Mouse (Mus musculus) liver, embryonic 14.5 days (tissue): ENCODE measurements around the gene Exo5. TPM values are rescaled to one million over a fixed set of nuclear protein-coding genes. Genes with fewer than 3 reads are reported as not detected.
A peak's percentile ranks its signal among the peaks of the same experiment; 100 is the strongest.

Experiments
- ATAC-seq: fragments of 200-750 bp; cut with Nextera tagmentation; 2 replicates; pipeline ENCODE4 v1.8.0; 2017; ENCODE audit warnings: moderate number of reproducible peaks, mild to moderate bottlenecking, moderate library complexity; ENCODE audit not compliant: insufficient read depth
- DNase-seq, 3 experiments: peaks; one replicate each; pipeline ENCODE4 v3.0.0-alpha.2; 2012 to 2013; ENCODE audit warnings: low read depth in 3 of 3, low spot score in 3 of 3
- H3K27ac ChIP-seq: fragments of 300-500 bp; sonication (generic); 2 replicates; pipeline ENCODE4 v1.5.1; 2014; ENCODE audit warnings: moderate library complexity, mild to moderate bottlenecking, control low read depth, inconsistent platforms
- H3K27me3 ChIP-seq: fragments of 300-500 bp; sonication (generic); 2 replicates; pipeline ENCODE4 v1.6.1; 2014; ENCODE audit warnings: mild to moderate bottlenecking, low read length, moderate library complexity; ENCODE audit not compliant: control insufficient read depth, insufficient read depth
- H3K36me3 ChIP-seq: fragments of 300-500 bp; sonication (generic); replicated peaks from 2 replicates; pipeline ENCODE4 v1.6.1; 2014; ENCODE audit warnings: low read depth; ENCODE audit not compliant: control insufficient read depth, insufficient read depth
- H3K4me1 ChIP-seq, 2 experiments: fragments of 200-500 bp in 1 of 2; fragments of 300-500 bp in 1 of 2; sonication (generic) in 1 of 2; replicated peaks; 2 replicates each; pipeline ENCODE4 v1.6.1; 2012 to 2014; ENCODE audit warnings: antibody characterized with exemption in 1 of 2, inconsistent platforms in 1 of 2, low read length in 1 of 2; ENCODE audit not compliant: control insufficient read depth in 2 of 2, insufficient read depth in 2 of 2
- H3K4me2 ChIP-seq: fragments of 300-500 bp; sonication (generic); 2 replicates; pipeline ENCODE4 v1.6.1; 2014; ENCODE audit warnings: low read depth, mild to moderate bottlenecking, control low read depth, moderate library complexity
- H3K4me3 ChIP-seq, 2 experiments: fragments of 200-500 bp in 1 of 2; fragments of 300-500 bp in 1 of 2; sonication (generic) in 1 of 2; 2 replicates each; pipeline ENCODE4 v1.5.1; 2012 to 2014; ENCODE audit warnings: low read depth in 2 of 2, low read length in 2 of 2, mild to moderate bottlenecking in 2 of 2, control low read depth in 1 of 2, inconsistent platforms in 1 of 2, moderate library complexity in 1 of 2; ENCODE audit not compliant: insufficient read depth in 1 of 2
- H3K9ac ChIP-seq: fragments of 300-500 bp; sonication (generic); replicated peaks from 2 replicates; pipeline ENCODE4 v1.6.1; 2014; ENCODE audit warnings: mild to moderate bottlenecking, control low read depth, moderate library complexity
- H3K9me3 ChIP-seq: fragments of 300-500 bp; sonication (generic); 2 replicates; pipeline ENCODE4 v1.6.1; 2016; ENCODE audit warnings: low read length, mixed read lengths; ENCODE audit not compliant: control insufficient read depth
- CTCF ChIP-seq: IDR thresholded peaks from 2 replicates; pipeline ENCODE4 v1.5.1; 2016; ENCODE audit warnings: antibody characterized with exemption, low read depth, control low read depth
- EP300 ChIP-seq: IDR thresholded peaks from 2 replicates; pipeline ENCODE4 v1.6.1; 2016; ENCODE audit warnings: antibody characterized with exemption, low read depth
- WGBS: fragments of 180-500 bp; shearing (Covaris S2); extraction: QIAGEN DNeasy Blood & Tissue Kit; methylation state at CpG from one replicate; pipeline ENCODE4 v1.1.7; 2014; ENCODE audit not compliant: insufficient replicate concordance; 5-methylcytosine and 5-hydroxymethylcytosine counted together
- polyA plus RNA-seq, 2 experiments: library from polyadenylated mRNA; depleted of rRNA in 1 of 2; stranded (reverse) in 1 of 2; unstranded in 1 of 2; fragments of >200 nt; fragmentation: Nextera tagmentation in 1 of 2; extraction: Ambion mirVana in 1 of 2; gene quantifications; 2 replicates each; pipeline versions ENCODE4 v1.2.1 to v1.2.3; 2012 to 2014

Gene Exo5
- polyA plus RNA-seq (2012; rRNA removed) (3.4 and 7.2 TPM in 2 replicates), polyA plus RNA-seq (2014; fragmentation: Nextera tagmentation; extraction: Ambion mirVana) (5.3 and 5.8 TPM in 2 replicates)

DNA sequence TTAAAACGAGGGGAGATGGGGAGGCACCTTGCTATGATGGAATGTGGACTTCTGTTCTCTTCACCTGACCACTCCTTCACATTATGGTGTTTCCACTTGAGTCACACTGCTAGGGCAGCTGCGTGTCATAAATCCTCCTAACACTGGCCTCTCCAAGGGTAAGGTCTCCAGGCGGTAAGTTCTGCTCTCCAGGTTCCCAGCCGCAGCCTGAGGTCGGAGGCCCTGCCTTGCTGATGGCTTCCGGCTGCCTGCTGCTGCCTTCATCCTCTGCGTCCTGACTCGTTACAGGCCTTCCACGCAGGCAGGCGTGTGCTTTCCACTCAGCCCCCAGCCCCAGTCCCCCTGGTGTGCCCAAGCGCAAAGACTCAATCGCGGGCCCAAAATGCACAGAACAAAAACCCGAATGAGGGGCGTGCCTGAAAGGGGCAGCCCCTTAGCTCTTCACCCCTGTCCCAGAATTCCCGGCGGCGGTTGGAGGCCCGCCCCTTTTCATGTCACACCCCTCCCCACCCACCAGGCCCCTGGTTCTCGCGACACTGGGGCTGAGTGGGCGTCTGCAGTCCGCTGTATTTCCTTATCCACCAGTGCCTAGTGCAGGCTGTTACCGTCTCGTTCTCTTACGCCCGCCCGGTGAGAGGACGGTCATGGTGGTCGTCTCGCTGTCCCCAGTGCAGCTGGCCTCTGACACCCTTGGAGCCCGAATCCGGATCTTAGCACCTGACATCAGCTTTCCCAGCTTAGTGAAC lies at the start of gene Exo5:
Gene Exo5, minus strand, starts transcription at position 464 of the 746 bp plus-strand sequence.
- ATAC-seq (peak; percentile 99), DNase-seq (peak; percentile 80 to 84 (median 82))
- peak within 1 kb of the TSS; percentile 59 to 72 for H3K4me3 ChIP-seq
- H3K27ac ChIP-seq = peak within 1 kb of the TSS; percentile 76
- H3K9me3 ChIP-seq = no peaks in the 10 kb centered on the region
- no peaks in the 10 kb centered on the region for H3K27me3 ChIP-seq
- peak within 1 kb of the TSS; percentile 76 for H3K9ac ChIP-seq
- peaks cover 7% of the 10 kb centered on the region for H3K36me3 ChIP-seq
- TF ChIP-seq CTCF (no peak), EP300 (peak; percentile 70)
- peaks cover 3 to 8% of the 10 kb centered on the region in 2 experiments; a peak in 3 of 4 replicates for H3K4me1 ChIP-seq
- H3K4me2 ChIP-seq = peak within 1 kb of the TSS; percentile 79
- WGBS = 0% methylated on average over 33 of the region's 33 CpGs

- Histone ChIP-seq H3K9ac (no peak overlapping the region), H3K9me3 (no peaks in the 10 kb centered on the region), H3K4me1 (peaks cover 0 to 10% of the 10 kb centered on the region in 2 experiments; a peak in 2 of 4 replicates), H3K27me3 (no peaks in the 10 kb centered on the region), H3K4me2 (no peak overlapping the region), H3K4me3 (no peak overlapping the region), H3K27ac (no peak overlapping the region), H3K36me3 (peaks cover 60% of the 10 kb centered on the region)
- TF ChIP-seq EP300 (no peak), CTCF (no peak)
- DNase-seq (no peak), ATAC-seq (no peak)
- whole genome bisulfite sequencing = 87% methylated on average over 8 of the region's 8 CpGs
Observed at GRCm38 (mm10) chr4:120971842-120972241, 47.0 kb upstream of the Exo5 start.

DNA sequence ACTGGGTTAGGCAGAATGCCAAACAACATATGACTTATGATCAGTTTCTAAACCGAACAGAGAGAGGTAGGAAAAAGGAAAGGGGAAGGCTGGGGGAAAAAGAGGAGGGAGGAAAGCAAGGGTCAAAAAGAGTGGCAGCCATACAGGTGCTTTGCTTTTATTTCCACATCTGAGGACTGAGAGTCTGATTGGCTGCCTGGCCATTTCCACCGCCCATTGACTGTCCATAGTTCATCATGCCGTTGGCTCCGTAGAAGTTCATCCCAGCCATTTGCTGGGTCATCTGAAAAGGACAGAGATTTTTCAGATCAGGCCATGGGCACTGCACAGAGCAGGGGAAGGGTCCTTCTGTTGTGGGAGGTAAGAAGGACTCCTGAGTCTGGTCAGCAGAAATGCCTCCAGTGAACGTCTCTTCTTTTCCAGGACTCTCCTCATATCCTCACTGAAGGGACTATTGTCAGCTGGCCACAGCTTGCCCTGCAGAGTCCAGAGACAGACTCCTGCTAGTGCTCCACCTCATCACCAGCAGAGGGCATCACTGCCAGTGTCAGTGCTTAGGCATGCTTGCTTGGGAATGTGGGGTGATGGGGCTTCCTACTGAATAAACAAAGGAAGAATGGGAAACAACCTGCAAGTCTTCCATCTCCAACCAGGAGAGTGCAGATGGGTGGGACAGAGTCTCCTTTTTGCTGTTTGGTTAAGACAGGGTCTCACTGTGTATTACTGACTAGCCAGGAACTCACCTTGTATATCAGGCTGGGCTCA lies 44.7 kb upstream of the Exo5 start:
- peak; percentile 76 for TF ChIP-seq CTCF
- TF ChIP-seq EP300 = no peak
- H3K36me3 ChIP-seq = peaks cover 53% of the 10 kb centered on the region
- ATAC-seq (no peak; the same call in 1 of the 2 replicates), DNase-seq (no peak)
- H3K9me3 ChIP-seq = no peaks in the 10 kb centered on the region
- no peaks in the 10 kb centered on the region for H3K27me3 ChIP-seq
- no peak overlapping the region for H3K4me3 ChIP-seq
- WGBS = 81% methylated on average over 5 of the region's 5 CpGs
- no peak overlapping the region for H3K4me2 ChIP-seq
- H3K4me1 ChIP-seq = peaks cover 0 to 5% of the 10 kb centered on the region in 2 experiments; a peak in 2 of 4 replicates
- no peak overlapping the region for H3K9ac ChIP-seq
- no peak overlapping the region for H3K27ac ChIP-seq

GRCm38 (mm10) chr4:120968486-120968885 lies 43.7 kb upstream of the Exo5 start:
- no peak overlapping the region for H3K9ac ChIP-seq
- no peak overlapping the region for H3K4me3 ChIP-seq
- H3K9me3 ChIP-seq = no peaks in the 10 kb centered on the region
- ATAC-seq (no peak), DNase-seq (no peak)
- H3K36me3 ChIP-seq = peaks cover 43% of the 10 kb centered on the region
- H3K27me3 ChIP-seq = no peaks in the 10 kb centered on the region
- 82% methylated on average over 9 of the region's 9 CpGs for WGBS
- no peaks in the 10 kb centered on the region for H3K4me1 ChIP-seq
- no peak overlapping the region for H3K27ac ChIP-seq
- H3K4me2 ChIP-seq = no peak overlapping the region
- TF ChIP-seq CTCF (no peak), EP300 (no peak)

DNA sequence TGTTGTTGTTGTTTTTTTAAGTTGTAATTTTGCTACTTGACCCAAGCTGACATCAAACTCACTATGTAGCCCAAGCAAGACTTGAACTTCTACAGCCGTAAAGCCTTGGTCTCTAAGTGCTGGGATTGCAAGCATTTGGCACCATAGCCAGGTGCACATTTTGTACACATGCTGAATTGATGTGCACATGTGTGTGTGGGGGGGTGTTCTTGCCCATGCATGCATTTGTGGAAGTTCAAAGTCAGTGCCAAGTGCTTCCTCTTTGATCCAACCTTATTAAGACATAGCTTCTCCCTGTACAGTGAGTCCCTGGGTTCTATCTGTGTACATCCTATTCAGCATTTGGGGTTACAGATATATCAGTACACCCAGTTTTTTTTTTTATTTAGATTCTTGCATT lies 30.8 kb upstream of the Exo5 start:
- no peak for ATAC-seq
- Histone ChIP-seq H3K4me2 (no peak overlapping the region), H3K27me3 (no peaks in the 10 kb centered on the region), H3K27ac (no peak overlapping the region), H3K4me3 (no peak overlapping the region), H3K9ac (no peak overlapping the region), H3K36me3 (no peaks in the 10 kb centered on the region), H3K9me3 (no peaks in the 10 kb centered on the region), H3K4me1 (peaks cover 9 to 22% of the 10 kb centered on the region in 2 experiments)
- WGBS = 75% methylated on average over 1 of the region's 1 CpGs
- TF ChIP-seq CTCF (no peak), EP300 (no peak)
- no peak for DNase-seq
